Mouse (Mus musculus) brown adipose tissue, adult 24 weeks (tissue): ENCODE data around the gene Vav1. TPM values are rescaled to one million over a fixed set of nuclear protein-coding genes. Genes with fewer than 3 reads are reported as not detected.

Source experiments
- H3K27ac ChIP-seq: fragments of 200-500 bp; replicated peaks from 2 replicates; pipeline ENCODE4 v1.5.1; 2012; ENCODE audit warnings: low read depth, mild to moderate bottlenecking, low read length
- H3K4me1 ChIP-seq: fragments of 200-500 bp; 2 replicates; pipeline ENCODE4 v1.6.1; 2012; ENCODE audit warnings: low read length, mixed read lengths; ENCODE audit not compliant: control insufficient read depth, insufficient read depth, insufficient read length
- H3K4me3 ChIP-seq: fragments of 200-500 bp; 2 replicates; pipeline ENCODE4 v1.5.1; 2012; ENCODE audit warnings: low read depth, mild to moderate bottlenecking, low read length, moderate library complexity; ENCODE audit not compliant: insufficient read depth
- polyA plus RNA-seq: library from polyadenylated mRNA; stranded (reverse); fragments of >200 nt; gene quantifications from 2 replicates; pipeline ENCODE4 v1.2.4, GENCODE M21; 2012; ENCODE audit not compliant: missing spikeins, insufficient read depth, insufficient read length

Gene Vav1
- 1.3 and 1.5 TPM in 2 replicates for polyA plus RNA-seq

- peak within 1 kb of the TSS; percentile 46 for H3K27ac ChIP-seq
- peak within 1 kb of the TSS; percentile 53 for H3K4me3 ChIP-seq
- H3K4me1 ChIP-seq, result 0 out of 2 replicates have a peak, but pooled peaks cover 3% of the 10 kb centered on the region
Observed at GRCm38 (mm10) chr17:57278943-57279590, at the start of gene Vav1. Gene Vav1 (plus strand): TSS chr17:57279100.

GRCm38 (mm10) chr17:57229851-57230727 is 48.8 kb upstream of the Vav1 start:
- Histone ChIP-seq H3K27ac (peak overlapping the region; percentile 72), H3K4me1 (peaks cover 10% of the 10 kb centered on the region), H3K4me3 (no peak overlapping the region)

- no peak overlapping the region for H3K4me3 ChIP-seq
- peak overlapping the region; percentile 72 for H3K27ac ChIP-seq
Observed at GRCm38 (mm10) chr17:57230728-57231125, 48.2 kb upstream of the Vav1 start.

GRCm38 (mm10) chr17:57231321-57231771 is 47.6 kb upstream of the Vav1 start:
- no peak overlapping the region for H3K4me3 ChIP-seq
- H3K27ac ChIP-seq, result peak overlapping the region; percentile 62
- H3K4me1 ChIP-seq, result peaks cover 10% of the 10 kb centered on the region

More at GRCm38 (mm10) chr17:57230728-57231125, 48.2 kb upstream of the Vav1 start:
- H3K4me1 ChIP-seq, result peaks cover 10% of the 10 kb centered on the region

GRCm38 (mm10) chr17:57232200-57232599 is 46.7 kb upstream of the Vav1 start:
- Histone ChIP-seq H3K27ac (no peak overlapping the region), H3K4me3 (no peak overlapping the region)

GRCm38 (mm10) chr17:57233038-57233437 is 45.9 kb upstream of the Vav1 start:
- H3K4me3 ChIP-seq, result no peak overlapping the region
- H3K27ac ChIP-seq, result no peak overlapping the region
- peaks cover 10% of the 10 kb centered on the region for H3K4me1 ChIP-seq

More at GRCm38 (mm10) chr17:57232200-57232599, 46.7 kb upstream of the Vav1 start:
- H3K4me1 ChIP-seq, result peaks cover 10% of the 10 kb centered on the region

GRCm38 (mm10) chr17:57234254-57234928 is 44.5 kb upstream of the Vav1 start:
- Histone ChIP-seq H3K27ac (no peak overlapping the region), H3K4me1 (peaks cover 10% of the 10 kb centered on the region), H3K4me3 (no peak overlapping the region)

GRCm38 (mm10) chr17:57235803-57236202 is 43.1 kb upstream of the Vav1 start:
- H3K4me1 ChIP-seq, result 0 out of 2 replicates have a peak, but pooled peaks cover 3% of the 10 kb centered on the region
- H3K4me3 ChIP-seq, result no peak overlapping the region
- no peak overlapping the region for H3K27ac ChIP-seq

- Histone ChIP-seq H3K4me3 (no peak overlapping the region), H3K4me1 (no peaks in the 10 kb centered on the region)
Observed at GRCm38 (mm10) chr17:57237181-57237580, 41.7 kb upstream of the Vav1 start.

GRCm38 (mm10) chr17:57243650-57244370 is 35.1 kb upstream of the Vav1 start:
- H3K4me3 ChIP-seq, result no peak overlapping the region

More at GRCm38 (mm10) chr17:57237181-57237580, 41.7 kb upstream of the Vav1 start:
- H3K27ac ChIP-seq, result no peak overlapping the region

GRCm38 (mm10) chr17:57245311-57245929 is 33.5 kb upstream of the Vav1 start:
- Histone ChIP-seq H3K27ac (no peak overlapping the region), H3K4me3 (no peak overlapping the region), H3K4me1 (0 out of 2 replicates have a peak, but pooled peaks cover 3% of the 10 kb centered on the region)

More at GRCm38 (mm10) chr17:57243650-57244370, 35.1 kb upstream of the Vav1 start:
- Histone ChIP-seq H3K27ac (no peak overlapping the region), H3K4me1 (0 out of 2 replicates have a peak, but pooled peaks cover 2% of the 10 kb centered on the region)

- Histone ChIP-seq H3K4me3 (peak overlapping the region; percentile 73), H3K27ac (no peak overlapping the region), H3K4me1 (0 out of 2 replicates have a peak, but pooled peaks cover 3% of the 10 kb centered on the region)
Observed at GRCm38 (mm10) chr17:57246663-57247392, 32.1 kb upstream of the Vav1 start.

- H3K4me1 ChIP-seq, result 0 out of 2 replicates have a peak, but pooled peaks cover 3% of the 10 kb centered on the region
- H3K4me3 ChIP-seq, result peak overlapping the region; percentile 97
- peak overlapping the region; percentile 65 for H3K27ac ChIP-seq
Observed at GRCm38 (mm10) chr17:57247393-57248200, 31.3 kb upstream of the Vav1 start.
